Mouse (Mus musculus) midbrain, embryonic 14.5 days (tissue): ENCODE results near the gene Elob. TPM values are rescaled to one million over a fixed set of nuclear protein-coding genes. Genes with fewer than 3 reads are reported as not detected.
A peak's percentile ranks its signal among the peaks of the same experiment; 100 is the strongest.

Experiments used
- ATAC-seq: fragments of 200-750 bp; cut with Nextera tagmentation; 2 replicates; pipeline ENCODE4 v1.8.0; 2017; ENCODE audit warnings: moderate number of reproducible peaks, moderate library complexity; ENCODE audit not compliant: low FRiP score, low TSS enrichment
- DNase-seq: peaks from one replicate; pipeline ENCODE4 v3.0.0-alpha.2; 2015
- H3K27ac ChIP-seq: fragments of 300-500 bp; sonication (generic); replicated peaks from 2 replicates; pipeline ENCODE4 v1.5.1; 2014; ENCODE audit warnings: mild to moderate bottlenecking, low read depth, low read length, moderate library complexity
- H3K27me3 ChIP-seq: fragments of 300-500 bp; sonication (generic); 2 replicates; pipeline ENCODE4 v1.6.1; 2014; ENCODE audit warnings: low read length, control low read depth, mixed read lengths; ENCODE audit not compliant: control insufficient read depth, insufficient read depth
- H3K36me3 ChIP-seq: fragments of 300-500 bp; sonication (generic); 2 replicates; pipeline ENCODE4 v1.6.1; 2014; ENCODE audit warnings: low read length, control low read depth; ENCODE audit not compliant: control insufficient read depth, insufficient read depth
- H3K4me1 ChIP-seq: fragments of 300-500 bp; sonication (generic); 2 replicates; pipeline ENCODE4 v1.6.1; 2014; ENCODE audit warnings: mild to moderate bottlenecking, antibody characterized with exemption, low read length, control low read depth; ENCODE audit not compliant: control insufficient read depth, insufficient read depth
- H3K4me2 ChIP-seq: fragments of 300-500 bp; sonication (generic); 2 replicates; pipeline ENCODE4 v1.6.1; 2014; ENCODE audit warnings: mild to moderate bottlenecking, low read length, moderate library complexity
- H3K4me3 ChIP-seq: fragments of 300-500 bp; sonication (generic); replicated peaks from 2 replicates; pipeline ENCODE4 v1.5.1; 2014; ENCODE audit warnings: low read depth, low read length
- H3K9ac ChIP-seq: fragments of 300-500 bp; sonication (generic); replicated peaks from 2 replicates; pipeline ENCODE4 v1.6.1; 2014; ENCODE audit warnings: mild to moderate bottlenecking, low read length, moderate library complexity
- H3K9me3 ChIP-seq: fragments of 300-500 bp; sonication (generic); 2 replicates; pipeline ENCODE4 v1.6.1; 2016; ENCODE audit warnings: low read length, control low read depth, mixed read lengths; ENCODE audit not compliant: control insufficient read depth
- WGBS: fragments of 180-500 bp; shearing (Covaris S2); extraction: QIAGEN DNeasy Blood & Tissue Kit; methylation state at CpG from one replicate; pipeline ENCODE4 v1.1.7; 2014; 5-methylcytosine and 5-hydroxymethylcytosine counted together
- polyA plus RNA-seq: library from polyadenylated mRNA; unstranded; fragments of >200 nt; fragmentation: Nextera tagmentation; extraction: Ambion mirVana; gene quantifications from 2 replicates; pipeline ENCODE4 v1.2.1, GENCODE M21; 2014

Gene Elob
- polyA plus RNA-seq, 1 experiment from 2014 or later = 1,255 TPM

DNA sequence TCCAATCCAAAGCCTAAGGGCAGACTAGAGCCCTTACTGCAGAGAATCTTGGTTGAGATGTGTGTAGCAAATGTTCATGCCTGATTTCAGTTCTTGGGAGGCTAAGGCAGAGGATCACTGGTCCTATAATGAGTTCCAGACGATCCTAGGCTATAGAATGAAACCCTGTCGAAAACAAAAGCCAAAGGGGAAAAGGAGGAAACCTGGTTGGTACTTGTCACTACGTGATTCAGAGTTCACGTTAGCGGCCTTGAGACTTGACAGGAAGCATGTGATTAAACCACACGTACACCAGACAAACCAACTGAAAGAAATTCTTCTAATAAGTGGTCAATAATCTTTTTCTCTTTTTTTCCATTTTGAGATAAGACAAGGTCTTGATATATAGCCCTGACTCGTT is 31.6 kb downstream of the Elob start:
- H3K4me1 ChIP-seq = peaks cover 2% of the 10 kb centered on the region; the same call in 1 of the 2 replicates
- H3K4me2 ChIP-seq = no peak overlapping the region
- peaks cover 4% of the 10 kb centered on the region for H3K36me3 ChIP-seq
- no peaks in the 10 kb centered on the region for H3K9me3 ChIP-seq
- no peaks in the 10 kb centered on the region for H3K27me3 ChIP-seq
- 83% methylated on average over 7 of the region's 7 CpGs for WGBS
- DNase-seq = no peak
- H3K4me3 ChIP-seq = no peak overlapping the region
- no peak for ATAC-seq
- no peak overlapping the region for H3K9ac ChIP-seq
- H3K27ac ChIP-seq = no peak overlapping the region

GRCm38 (mm10) chr17:23795323-23795722 is 33.6 kb downstream of the Elob start:
- Histone ChIP-seq H3K4me2 (no peak overlapping the region), H3K4me3 (no peak overlapping the region), H3K9ac (no peak overlapping the region), H3K4me1 (peaks cover 20% of the 10 kb centered on the region), H3K36me3 (peaks cover 4% of the 10 kb centered on the region), H3K27ac (no peak overlapping the region), H3K27me3 (no peaks in the 10 kb centered on the region), H3K9me3 (no peaks in the 10 kb centered on the region)
- 96% methylated on average over 8 of the region's 8 CpGs for WGBS
- ATAC-seq = no peak
- DNase-seq = no peak

DNA sequence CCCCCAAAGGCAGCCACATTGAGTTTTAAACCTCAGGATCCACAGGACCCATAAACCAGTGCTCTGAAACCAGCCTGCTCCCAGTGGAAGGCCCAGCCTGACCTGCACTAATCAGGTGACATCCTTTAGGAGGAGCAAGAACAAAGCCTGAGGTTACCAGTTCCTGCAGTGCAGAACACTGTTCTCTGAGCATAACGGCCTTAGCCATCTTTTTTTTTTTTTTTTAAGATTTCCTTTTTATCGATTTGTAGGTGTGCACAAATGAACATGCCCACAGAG is 37.9 kb downstream of the Elob start:
- Histone ChIP-seq H3K4me2 (peak overlapping the region; percentile 72), H3K4me1 (peaks cover 33% of the 10 kb centered on the region), H3K9me3 (no peaks in the 10 kb centered on the region), H3K4me3 (peak overlapping the region; percentile 41), H3K27ac (peak overlapping the region; percentile 98), H3K36me3 (peaks cover 4% of the 10 kb centered on the region), H3K27me3 (no peaks in the 10 kb centered on the region), H3K9ac (peak overlapping the region; percentile 83)
- DNase-seq (no peak), ATAC-seq (peak; percentile 46; the same call in 1 of the 2 replicates)
- 63% methylated on average over 2 of the region's 2 CpGs for WGBS

DNA sequence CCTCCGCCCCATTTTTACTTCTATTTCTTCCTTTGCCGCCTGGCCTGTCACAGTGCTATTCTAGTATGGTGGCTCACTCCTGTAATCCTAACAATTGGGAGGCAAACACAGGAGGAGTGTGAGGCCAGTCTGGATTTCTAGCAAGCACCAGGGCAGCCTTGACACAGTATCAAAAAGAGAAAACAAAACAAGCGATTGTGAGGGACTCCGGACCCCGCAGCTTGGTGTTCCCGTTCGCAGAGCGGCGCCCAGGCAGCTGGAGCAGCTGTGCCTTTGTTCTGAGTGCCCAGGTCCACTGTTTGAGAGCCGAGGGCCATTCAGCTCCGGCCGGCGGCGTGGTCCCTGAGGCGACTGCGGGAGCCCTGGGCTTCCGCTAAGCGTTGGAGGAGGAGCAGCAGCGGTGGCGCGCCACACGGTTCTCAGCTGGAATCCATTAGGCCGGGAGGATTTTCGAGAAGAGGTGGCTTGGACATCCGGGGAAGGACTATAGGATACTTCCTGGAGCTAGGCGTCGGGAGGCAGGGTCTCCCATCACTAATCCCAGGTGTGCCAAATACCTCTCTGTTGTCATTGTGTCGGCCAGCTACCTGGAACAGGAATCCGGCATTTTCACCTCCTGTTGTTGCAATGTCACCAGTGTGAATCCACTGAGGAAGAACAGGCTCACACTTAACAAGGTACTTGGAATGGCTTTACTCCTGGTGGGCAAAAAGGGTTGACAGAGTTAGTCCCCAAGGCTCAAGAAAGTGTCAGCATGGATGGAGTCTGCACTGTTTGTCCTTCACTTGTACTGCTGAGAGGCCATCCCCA is 38.5 kb downstream of the Elob start, which contains the start of gene Srrm2:
Srrm2 (plus strand) TSS at position 264 of the 810 bp plus-strand sequence.
- Histone ChIP-seq H3K4me3 (peak within 1 kb of the TSS; percentile 41), H3K9ac (peak within 1 kb of the TSS; percentile 83), H3K27me3 (no peaks in the 10 kb centered on the region), H3K27ac (peak within 1 kb of the TSS; percentile 98), H3K36me3 (peaks cover 4% of the 10 kb centered on the region), H3K9me3 (no peaks in the 10 kb centered on the region), H3K4me2 (peak within 1 kb of the TSS; percentile 72), H3K4me1 (peaks cover 33% of the 10 kb centered on the region)
- ATAC-seq (peak; percentile 31; the same call in 1 of the 2 replicates), DNase-seq (peak; percentile 83)
- WGBS = under 1% methylated on average over 29 of the region's 29 CpGs

GRCm38 (mm10) chr17:23789749-23790268 is 39.1 kb downstream of the Elob start:
- peaks cover 38% of the 10 kb centered on the region for H3K4me1 ChIP-seq
- no peak for ATAC-seq
- peaks cover 4% of the 10 kb centered on the region; the same call in 1 of the 2 replicates for H3K36me3 ChIP-seq
- H3K4me3 ChIP-seq = peak overlapping the region; percentile 41
- peak overlapping the region; percentile 83 for H3K9ac ChIP-seq
- peak overlapping the region; percentile 98 for H3K27ac ChIP-seq
- WGBS = 9% methylated on average over 8 of the region's 8 CpGs
- DNase-seq = no peak
- no peaks in the 10 kb centered on the region for H3K27me3 ChIP-seq
- H3K4me2 ChIP-seq = peak overlapping the region; percentile 72
- H3K9me3 ChIP-seq = no peaks in the 10 kb centered on the region

DNA sequence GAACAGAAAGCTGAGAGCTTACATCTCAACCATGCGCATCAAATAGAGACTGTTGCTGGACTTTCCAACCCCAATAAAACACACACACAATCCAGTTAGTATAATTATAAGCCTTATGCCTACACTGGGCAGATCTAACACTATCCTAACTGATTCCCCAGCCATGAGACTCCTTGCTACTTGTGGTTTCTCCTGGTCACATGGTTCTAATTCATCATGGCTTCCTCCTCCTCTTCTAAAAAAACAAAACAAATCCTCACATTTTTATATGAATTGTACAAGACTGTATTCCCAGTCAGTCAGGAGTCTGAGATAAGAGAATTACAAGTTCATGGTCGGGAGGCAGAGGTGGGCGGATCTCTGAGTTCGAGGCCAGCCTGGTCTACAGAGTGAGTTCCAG is 40.0 kb downstream of the Elob start:
- ATAC-seq (no peak), DNase-seq (no peak)
- no peak overlapping the region for H3K27ac ChIP-seq
- no peak overlapping the region for H3K9ac ChIP-seq
- 91% methylated on average over 4 of the region's 4 CpGs for WGBS
- H3K27me3 ChIP-seq = no peaks in the 10 kb centered on the region
- H3K4me3 ChIP-seq = no peak overlapping the region
- peaks cover 38% of the 10 kb centered on the region for H3K4me1 ChIP-seq
- peaks cover 3% of the 10 kb centered on the region; the same call in 1 of the 2 replicates for H3K36me3 ChIP-seq
- H3K4me2 ChIP-seq = no peak overlapping the region
- no peaks in the 10 kb centered on the region for H3K9me3 ChIP-seq

GRCm38 (mm10) chr17:23786510-23786931 is 42.4 kb downstream of the Elob start:
- peak; percentile 80 for DNase-seq
- ATAC-seq = peak; percentile 71
- WGBS = 11% methylated on average over 13 of the region's 13 CpGs
- Histone ChIP-seq H3K27ac (peak overlapping the region; percentile 94), H3K27me3 (no peaks in the 10 kb centered on the region), H3K36me3 (no peaks in the 10 kb centered on the region), H3K4me2 (peak overlapping the region; percentile 72), H3K9me3 (no peaks in the 10 kb centered on the region), H3K9ac (peak overlapping the region; percentile 83), H3K4me1 (peaks cover 30% of the 10 kb centered on the region), H3K4me3 (peak overlapping the region; percentile 64)

DNA sequence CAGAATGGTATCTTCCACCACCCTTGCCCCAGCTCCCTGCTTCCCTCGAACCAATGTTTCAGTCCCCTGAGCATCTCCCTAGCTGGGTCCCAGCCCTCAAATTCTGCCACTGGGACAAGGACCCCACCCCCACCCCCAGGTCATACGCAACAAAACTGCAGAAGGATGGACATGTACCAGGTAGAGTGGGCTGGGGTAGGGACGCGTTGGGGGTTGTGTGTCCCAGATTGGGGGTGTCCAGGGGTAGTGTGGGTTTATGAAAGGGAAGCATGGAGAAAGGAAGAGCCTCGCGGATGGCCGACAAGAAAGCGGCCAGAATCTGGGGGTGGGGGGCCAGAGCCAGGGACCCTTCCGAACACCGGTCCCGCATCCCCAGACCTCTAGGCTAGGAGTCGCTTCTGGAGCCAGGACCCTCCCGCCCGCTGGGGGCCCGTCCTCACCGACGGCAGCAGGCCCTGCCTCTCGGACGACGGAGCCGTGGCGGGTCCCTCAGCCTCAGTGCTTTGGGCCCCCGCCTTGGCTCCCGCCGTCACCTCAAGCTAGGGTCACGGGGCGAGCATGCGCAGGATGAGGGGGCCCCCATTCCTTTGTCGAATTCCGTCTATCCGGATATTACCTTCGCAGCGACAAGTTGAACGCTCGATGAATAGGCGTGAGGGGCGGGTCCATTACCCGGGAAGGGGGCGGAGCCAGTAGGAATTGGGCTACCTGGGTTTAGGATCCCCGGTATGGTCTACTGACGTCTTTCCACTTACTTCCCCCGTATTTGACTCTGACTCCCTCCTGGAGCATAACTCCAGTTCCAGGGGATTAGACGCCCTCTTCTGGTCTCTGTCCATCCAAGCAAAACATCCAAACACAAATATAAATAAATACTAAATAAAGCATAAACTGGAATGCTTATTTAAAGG is 43.1 kb downstream of the Elob start, which contains the start of gene Flywch2:
Flywch2 (minus strand) TSS at position 521 of the 911 bp plus-strand sequence.
- peak within 1 kb of the TSS; percentile 94 for H3K27ac ChIP-seq
- 1% methylated on average over 43 of the region's 43 CpGs for WGBS
- H3K9ac ChIP-seq = peak within 1 kb of the TSS; percentile 83
- H3K36me3 ChIP-seq = no peaks in the 10 kb centered on the region
- ATAC-seq = peak; percentile 89
- H3K27me3 ChIP-seq = no peaks in the 10 kb centered on the region
- peak within 1 kb of the TSS; percentile 72 for H3K4me2 ChIP-seq
- peaks cover 23% of the 10 kb centered on the region for H3K4me1 ChIP-seq
- DNase-seq = peak; percentile 96
- peak within 1 kb of the TSS; percentile 64 for H3K4me3 ChIP-seq
- no peaks in the 10 kb centered on the region for H3K9me3 ChIP-seq
